Mouse (Mus musculus): ENCODE measurements around the gene Vmn1r177. TPM values are rescaled to one million over a fixed set of nuclear protein-coding genes. Genes with fewer than 3 reads are reported as not detected.
"Not testable (repeated sequence)": the region's sequence is repeated elsewhere in the genome, so short reads cannot be mapped to it uniquely, and the experiment has no call there.

Gene Vmn1r177
- not detected for total RNA-seq (2021)

DNA sequence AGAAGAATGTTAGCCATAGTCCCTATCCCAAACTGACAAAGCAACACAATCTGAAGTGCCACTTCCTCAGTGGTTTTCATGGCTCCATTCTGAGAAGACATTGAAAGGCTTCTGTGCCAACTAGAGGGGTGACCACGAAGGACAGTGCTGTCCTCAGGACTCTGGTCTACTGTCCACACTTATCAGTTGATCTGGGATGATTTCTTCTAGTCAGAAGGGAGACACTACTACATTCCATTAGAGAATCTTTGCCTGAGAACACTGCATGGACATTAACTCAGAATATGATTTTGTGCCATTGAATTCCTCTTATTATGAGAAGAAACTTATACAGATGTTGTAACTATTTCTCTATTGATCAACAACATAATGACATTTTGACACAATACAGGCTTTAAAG is at the start of gene Vmn1r177:
Gene Vmn1r177, minus strand, starts transcription at position 101 of the 400 bp plus-strand sequence.
- not testable (repeated sequence) for DNase-seq

DNA sequence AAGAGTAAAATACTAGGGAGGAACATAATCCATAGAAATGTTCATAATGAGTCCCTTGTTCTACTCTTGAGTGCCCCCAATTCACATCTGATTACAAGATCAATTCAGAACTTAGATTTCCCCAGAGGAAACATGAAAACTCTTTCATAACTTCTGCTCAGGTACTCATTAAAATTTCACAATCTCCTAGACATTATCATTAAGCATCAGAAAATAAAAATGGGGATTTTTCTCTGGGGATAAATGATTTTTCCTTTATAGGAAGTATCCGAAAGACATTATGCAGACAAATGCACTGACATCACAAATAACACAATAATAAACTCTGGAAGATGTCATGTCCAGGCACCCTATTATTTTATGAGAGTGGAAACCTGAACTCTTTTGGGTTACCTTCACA is 25.5 kb upstream of the Vmn1r177 start, which contains the start of gene Vmn1r178:
Gene Vmn1r178, plus strand, starts transcription at position 301 of the 400 bp plus-strand sequence.
- DNase-seq: no peak

DNA sequence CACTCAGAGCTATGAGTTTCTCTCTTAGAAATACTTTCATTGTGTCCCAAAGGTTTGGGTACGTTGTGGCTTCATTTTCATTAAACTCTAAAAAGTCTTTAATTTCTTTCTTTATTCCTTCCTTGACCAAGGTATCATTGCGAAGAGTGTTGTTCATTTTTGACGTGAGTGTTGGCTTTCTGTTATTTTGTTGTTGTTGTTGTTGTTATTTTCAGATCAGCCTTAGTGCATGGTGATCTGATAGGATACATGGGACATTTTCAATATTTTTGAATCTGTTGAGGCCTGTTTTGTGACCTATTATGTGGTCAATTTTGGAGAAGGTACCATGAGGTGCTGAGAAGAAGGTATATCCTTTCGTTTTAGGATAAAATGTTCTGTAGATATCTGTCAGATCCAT is 10.7 kb upstream of the Vmn1r177 start:
- DNase-seq: not testable (repeated sequence)

DNA sequence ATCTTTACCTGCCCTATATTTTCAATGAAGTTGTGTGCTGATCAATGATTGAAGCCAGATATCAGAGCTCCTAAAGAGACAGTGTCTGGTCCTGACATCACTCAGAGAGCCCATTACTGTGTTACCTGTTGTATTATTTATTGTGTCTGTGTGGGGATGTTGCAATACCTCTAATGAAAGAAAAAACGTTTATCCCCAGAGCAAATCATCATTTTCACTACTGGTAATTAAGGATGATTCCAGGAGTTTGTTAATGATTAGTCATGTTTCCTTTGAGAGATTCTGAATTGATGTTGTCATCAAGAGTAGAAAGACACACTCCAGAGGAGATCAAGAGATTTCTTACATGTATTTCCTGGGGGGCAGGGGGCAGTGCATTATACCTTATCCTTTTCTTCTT is 29.0 kb downstream of the Vmn1r177 start, which contains the start of gene Vmn1r176:
Gene Vmn1r176, minus strand, starts transcription at position 101 of the 400 bp plus-strand sequence.
- DNase-seq: not testable (repeated sequence)

Other genes starting within 250 kb of the Vmn1r177 start
- gene Vmn1r171, start 235.7 kb downstream of the Vmn1r177 start, total RNA-seq (2021): not detected
- not detected for gene Vmn1r172, start 208.1 kb downstream of the Vmn1r177 start, total RNA-seq (2021)
- not detected for gene Vmn1r173, start 165.7 kb downstream of the Vmn1r177 start, total RNA-seq (2021)
- gene Vmn1r174, start 114.2 kb downstream of the Vmn1r177 start, total RNA-seq (2021): not detected
- not detected for gene Vmn1r175, start 55.8 kb downstream of the Vmn1r177 start, total RNA-seq (2021)
- gene Vmn1r176, start 29.1 kb downstream of the Vmn1r177 start, total RNA-seq (2021): not detected
- not detected for gene Vmn1r178, start 25.6 kb upstream of the Vmn1r177 start, total RNA-seq (2021)
- gene Vmn1r179, start 60.5 kb upstream of the Vmn1r177 start, total RNA-seq (2021): not detected
- not detected for gene Vmn1r180, start 84.2 kb upstream of the Vmn1r177 start, total RNA-seq (2021)
- not detected for gene Vmn1r181, start 108.2 kb upstream of the Vmn1r177 start, total RNA-seq (2021)
- not detected for gene V1rd19, start 135.2 kb upstream of the Vmn1r177 start, total RNA-seq (2021)
- gene Vmn1r183, start 186.8 kb upstream of the Vmn1r177 start, total RNA-seq (2021): not detected
- 10 to 100 TPM; 43.3 to 44.5 TPM for gene Zfp180, start 215.5 kb upstream of the Vmn1r177 start, total RNA-seq (2021)
- gene Zfp112, start 245.9 kb upstream of the Vmn1r177 start, total RNA-seq (2021): 10 to 100 TPM; 12.1 to 12.3 TPM

Measured in layer of hippocampus, postnatal 36 days (tissue).